ENCODE assay signal across 8 mouse cellular contexts in genomic region chr1:193242238-193242637, GRCm38 (mm10). TPM values are rescaled to one million over a fixed set of nuclear protein-coding genes. Genes with fewer than 3 reads are reported as not detected.
DNase-seq lines count a peak whose midpoint lies in the region; ATAC-seq lines count a peak whose summit lies in the region.

No protein-coding gene starts in this region.

- ATAC-seq in forebrain, embryonic 16.5 days = peak; percentile 65
- peak; percentile 37; the same call in 1 of the 2 replicates for ATAC-seq in liver, embryonic 12.5 days

- no peak overlapping the region for H3K27ac ChIP-seq in forebrain, embryonic 16.5 days (ENCODE audit: low read length)
- no peak overlapping the region for H3K27ac ChIP-seq in liver, embryonic 12.5 days

- peaks cover 12% of the 10 kb centered on the region for H3K4me1 ChIP-seq in forebrain, embryonic 16.5 days (replicated peaks; ENCODE audit: control insufficient read depth, insufficient read depth, low read length)
- H3K4me1 ChIP-seq in liver, embryonic 12.5 days = no peaks in the 10 kb centered on the region

- H3K9ac ChIP-seq in forebrain, embryonic 16.5 days (replicated peaks; ENCODE audit: low read depth, low read length) = no peak overlapping the region
- H3K9ac ChIP-seq in liver, embryonic 12.5 days = no peak overlapping the region

- intact Hi-C loops in heart, postnatal 25 days (cut with DNase I) = no loop called here

- no peaks in the 10 kb centered on the region for H3K9me3 ChIP-seq in forebrain, embryonic 16.5 days (ENCODE audit: control insufficient read depth, low read length)
- no peaks in the 10 kb centered on the region for H3K9me3 ChIP-seq in liver, embryonic 12.5 days (replicated peaks)

- peak; percentile 38 to 68 for DNase-seq in spleen, postnatal 4 days (ENCODE audit: low spot score in 2 of 2)
- no peak for DNase-seq in spleen, postnatal 10 days (ENCODE audit: low spot score in 2 of 2)
- peak; percentile 85 for DNase-seq in heart, postnatal 25 days (ENCODE audit: low spot score)
- DNase-seq in ovary, postnatal 36 days (ENCODE audit: low spot score) = peak; percentile 62
- DNase-seq in thymus, postnatal 36 days = no peak
- no peak for DNase-seq in retina, embryonic 14.5 days (ENCODE audit: low spot score)

- H3K4me2 ChIP-seq in forebrain, embryonic 16.5 days (ENCODE audit: low read length) = no peak overlapping the region
- no peak overlapping the region for H3K4me2 ChIP-seq in liver, embryonic 12.5 days

- H3K4me3 ChIP-seq in forebrain, embryonic 16.5 days (replicated peaks; ENCODE audit: low read length) = no peak overlapping the region
- H3K4me3 ChIP-seq in liver, embryonic 12.5 days = no peak overlapping the region

- 50% methylated on average over 8 of the region's 8 CpGs for WGBS in forebrain, embryonic 16.5 days
- 53% methylated on average over 8 of the region's 8 CpGs for WGBS in liver, embryonic 12.5 days (ENCODE audit: insufficient replicate concordance)

- H3K36me3 ChIP-seq in forebrain, embryonic 16.5 days (ENCODE audit: control insufficient read depth, insufficient read depth) = no peaks in the 10 kb centered on the region
- H3K36me3 ChIP-seq in liver, embryonic 12.5 days = no peaks in the 10 kb centered on the region

- no peaks in the 10 kb centered on the region for H3K27me3 ChIP-seq in forebrain, embryonic 16.5 days (replicated peaks; ENCODE audit: control insufficient read depth, insufficient read depth, low read length)
- no peaks in the 10 kb centered on the region for H3K27me3 ChIP-seq in liver, embryonic 12.5 days (replicated peaks)

RNA-seq across cellular contexts. Expression of gene Hsd11b1, which starts 21.6 kb away (rescaled TPM):
- 0.42 and 1.1 TPM in 2 replicates for polyA plus RNA-seq in forebrain, embryonic 16.5 days (2015; fragmentation: Nextera tagmentation; extraction: Ambion mirVana)
- total RNA-seq in heart, postnatal 25 days (2021) = 1 to 10 TPM; 6.7 to 7.2 TPM
- 0.89 and 1.2 TPM in 2 replicates for polyA plus RNA-seq in liver, embryonic 12.5 days (2016; fragmentation: Nextera tagmentation; extraction: Ambion mirVana)

RNA-seq across cellular contexts. Expression of gene G0s2, which starts 30.8 kb away (rescaled TPM):
- polyA plus RNA-seq in forebrain, embryonic 16.5 days (2015; fragmentation: Nextera tagmentation; extraction: Ambion mirVana) = 3.6 TPM in 2 replicates
- total RNA-seq in heart, postnatal 25 days (2021) = 10 to 100 TPM; 64.5 to 74.4 TPM
- 23.8 and 27.0 TPM in 2 replicates for polyA plus RNA-seq in liver, embryonic 12.5 days (2016; fragmentation: Nextera tagmentation; extraction: Ambion mirVana)

RNA-seq across cellular contexts. Expression of gene Lamb3, which starts 34.7 kb away (rescaled TPM):
- 0.32 and 0.58 TPM in 2 replicates for polyA plus RNA-seq in forebrain, embryonic 16.5 days (2015; fragmentation: Nextera tagmentation; extraction: Ambion mirVana)
- 10 to 100 TPM; 13.7 to 14.9 TPM for total RNA-seq in heart, postnatal 25 days (2021)
- polyA plus RNA-seq in liver, embryonic 12.5 days (2016; fragmentation: Nextera tagmentation; extraction: Ambion mirVana) = 0.04 and 0.25 TPM in 2 replicates

RNA-seq across cellular contexts. Expression of gene Traf3ip3, which starts 40.7 kb away (rescaled TPM):
- polyA plus RNA-seq in forebrain, embryonic 16.5 days (2015; fragmentation: Nextera tagmentation; extraction: Ambion mirVana) = 0.51 and 1.2 TPM in 2 replicates
- 1 to 10 TPM; 1.1 to 1.4 TPM for total RNA-seq in heart, postnatal 25 days (2021)
- polyA plus RNA-seq in liver, embryonic 12.5 days (2016; fragmentation: Nextera tagmentation; extraction: Ambion mirVana) = 7.0 and 8.6 TPM in 2 replicates

Comparison
In these comparisons a context has a peak if more than half of its experiments do, and no peak if none do; other contexts are left out.
1. DNase-seq: peak in spleen, postnatal 4 days (2 of 2), heart, postnatal 25 days (single experiment) and ovary, postnatal 36 days (single experiment); none in spleen, postnatal 10 days (0 of 2), thymus, postnatal 36 days (0 of 2) and retina, embryonic 14.5 days (single experiment).